Mouse (Mus musculus): ENCODE results near the gene Sema6d. TPM values are rescaled to one million over a fixed set of nuclear protein-coding genes. Genes with fewer than 3 reads are reported as not detected.

The Sema6d gene
- polyA plus RNA-seq, 1 experiment from 2014 or later, result 3.6 TPM

DNA sequence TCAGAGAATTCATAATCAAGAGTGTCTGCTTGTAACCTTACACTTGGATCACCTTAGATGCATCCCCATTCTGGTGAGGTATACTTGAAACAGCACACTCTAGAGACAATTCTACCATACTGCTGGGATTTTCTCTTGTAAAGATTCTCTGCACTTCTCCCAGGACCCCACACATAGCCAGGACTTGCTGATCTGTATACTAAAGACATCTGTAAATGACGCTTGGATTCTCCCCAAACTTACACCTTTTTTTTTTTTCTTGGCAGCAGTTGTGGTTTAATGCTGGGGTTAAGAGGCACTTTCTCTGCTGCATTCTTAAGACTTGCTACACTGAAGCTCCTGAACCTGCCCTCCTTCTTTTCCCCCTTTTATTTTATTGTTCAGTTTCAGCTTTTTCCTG is 68.4 kb downstream of the Sema6d start:
- Histone ChIP-seq H3K36me3 (replicated peaks; ENCODE audit: insufficient read depth, low read length) (no peaks in the 10 kb centered on the region), H3K4me2 (ENCODE audit: low read depth, low read length) (no peak overlapping the region), H3K27me3 (ENCODE audit: insufficient read depth, low read length) (no peaks in the 10 kb centered on the region), H3K4me3 (ENCODE audit: low read depth, low read length) (no peak overlapping the region), H3K9me3 (ENCODE audit: low read length) (no peaks in the 10 kb centered on the region), H3K4me1 (ENCODE audit: insufficient read depth) (no peaks in the 10 kb centered on the region), H3K27ac (ENCODE audit: low read depth) (no peak overlapping the region), H3K9ac (replicated peaks) (no peak overlapping the region)
- TF ChIP-seq CTCF (IDR thresholded peaks at IDR 0.05; ENCODE audit: low read depth), result no peak
- no peak for TF ChIP-seq EP300 (IDR thresholded peaks at IDR 0.05; ENCODE audit: low read depth)
- WGBS (ENCODE audit: insufficient replicate concordance), result 70% methylated on average over 1 of the region's 1 CpGs
- DNase-seq (no peak), ATAC-seq (no peak)

DNA sequence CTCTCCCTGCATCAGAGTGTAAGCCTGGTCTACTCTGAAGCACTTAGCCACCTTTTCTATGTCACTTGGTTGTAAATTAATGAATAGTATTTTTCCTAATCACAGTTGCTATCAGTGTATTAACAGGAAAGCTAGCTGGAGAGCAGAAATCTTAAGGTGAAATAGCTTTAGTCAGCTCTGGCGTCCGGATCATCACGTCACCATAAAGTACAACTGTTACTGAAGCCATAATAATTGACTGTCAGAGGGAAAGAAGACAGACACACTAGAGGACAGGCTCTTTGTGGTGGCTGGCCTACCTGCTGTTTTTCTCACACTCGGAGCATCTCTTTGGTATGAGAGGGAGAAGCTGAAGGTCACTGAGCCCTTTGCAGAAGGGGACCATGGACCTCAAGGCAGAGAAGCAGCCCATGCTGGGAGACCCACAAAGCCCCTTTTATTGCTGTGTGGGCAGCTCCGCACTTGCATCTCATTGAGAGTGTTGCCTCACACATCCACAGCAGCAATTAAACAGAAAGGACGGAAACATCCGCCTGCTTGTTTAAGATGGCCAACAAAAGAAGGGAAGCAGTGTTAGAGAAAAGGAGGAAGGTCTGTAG is 72.3 kb downstream of the Sema6d start:
- Histone ChIP-seq H3K27ac (ENCODE audit: low read depth) (no peak overlapping the region), H3K27me3 (ENCODE audit: insufficient read depth, low read length) (no peaks in the 10 kb centered on the region), H3K4me1 (ENCODE audit: insufficient read depth) (no peaks in the 10 kb centered on the region), H3K36me3 (replicated peaks; ENCODE audit: insufficient read depth, low read length) (no peaks in the 10 kb centered on the region), H3K9me3 (ENCODE audit: low read length) (no peaks in the 10 kb centered on the region), H3K9ac (replicated peaks) (no peak overlapping the region), H3K4me3 (ENCODE audit: low read depth, low read length) (no peak overlapping the region), H3K4me2 (ENCODE audit: low read depth, low read length) (no peak overlapping the region)
- DNase-seq (no peak), ATAC-seq (no peak)
- WGBS (ENCODE audit: insufficient replicate concordance), result 61% methylated on average over 7 of the region's 7 CpGs
- TF ChIP-seq CTCF (IDR thresholded peaks at IDR 0.05; ENCODE audit: low read depth), result no peak
- no peak for TF ChIP-seq EP300 (IDR thresholded peaks at IDR 0.05; ENCODE audit: low read depth)

DNA sequence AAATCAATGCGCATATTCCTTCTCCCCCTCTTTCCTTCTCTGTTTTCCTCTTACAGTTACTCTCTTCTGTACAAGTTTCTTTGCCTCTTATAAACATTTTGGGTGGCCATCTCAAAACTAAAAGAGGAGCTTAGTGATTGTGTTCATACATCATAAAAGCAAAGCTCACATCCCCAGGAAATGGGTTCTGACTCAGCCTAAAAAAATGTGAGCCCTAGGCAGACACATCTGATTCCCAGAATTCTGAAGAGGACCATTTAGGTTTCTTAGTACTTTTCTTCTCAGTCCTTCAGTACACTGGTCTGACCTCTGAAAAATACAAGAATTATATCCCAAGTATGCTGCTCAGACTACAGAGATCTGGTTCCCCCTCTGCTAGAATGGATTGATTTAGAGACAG is 78.6 kb downstream of the Sema6d start:
- no peaks in the 10 kb centered on the region for H3K36me3 ChIP-seq (replicated peaks; ENCODE audit: insufficient read depth, low read length)
- H3K9me3 ChIP-seq (ENCODE audit: low read length), result no peaks in the 10 kb centered on the region
- H3K27ac ChIP-seq (ENCODE audit: low read depth), result no peak overlapping the region
- no peak for ATAC-seq
- no peak overlapping the region for H3K4me2 ChIP-seq (ENCODE audit: low read depth, low read length)
- H3K9ac ChIP-seq (replicated peaks), result no peak overlapping the region
- no peak for DNase-seq
- WGBS (ENCODE audit: insufficient replicate concordance), result 92% methylated on average over 1 of the region's 1 CpGs
- no peaks in the 10 kb centered on the region for H3K27me3 ChIP-seq (ENCODE audit: insufficient read depth, low read length)
- TF ChIP-seq EP300 (IDR thresholded peaks at IDR 0.05; ENCODE audit: low read depth), result no peak
- no peak for TF ChIP-seq CTCF (IDR thresholded peaks at IDR 0.05; ENCODE audit: low read depth)
- H3K4me3 ChIP-seq (ENCODE audit: low read depth, low read length), result no peak overlapping the region
- H3K4me1 ChIP-seq (ENCODE audit: insufficient read depth), result no peaks in the 10 kb centered on the region

DNA sequence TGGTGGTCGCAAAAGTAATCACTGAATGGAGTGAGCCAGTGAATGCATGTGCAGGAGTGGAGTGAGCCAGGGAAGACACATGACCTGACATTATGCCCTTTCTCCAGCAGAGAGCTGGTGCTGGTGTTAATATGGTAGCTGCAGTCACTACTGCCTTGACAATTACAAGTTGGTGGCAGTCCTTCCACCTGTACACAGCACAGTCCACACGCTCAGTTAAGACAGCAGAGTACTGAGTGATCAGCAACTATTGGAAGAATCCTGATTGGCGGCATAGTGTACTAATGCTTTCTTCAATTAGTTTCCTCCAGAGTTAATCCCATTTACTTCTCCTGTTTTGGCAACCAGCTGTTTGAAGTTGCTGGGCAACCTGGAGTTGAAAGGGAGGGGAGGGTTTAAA is 81.9 kb downstream of the Sema6d start:
- H3K27me3 ChIP-seq (ENCODE audit: insufficient read depth, low read length), result no peaks in the 10 kb centered on the region
- H3K36me3 ChIP-seq (replicated peaks; ENCODE audit: insufficient read depth, low read length), result no peaks in the 10 kb centered on the region
- DNase-seq (no peak), ATAC-seq (no peak)
- H3K4me3 ChIP-seq (ENCODE audit: low read depth, low read length), result no peak overlapping the region
- no peak overlapping the region for H3K27ac ChIP-seq (ENCODE audit: low read depth)
- WGBS (ENCODE audit: insufficient replicate concordance), result 76% methylated on average over 3 of the region's 3 CpGs
- H3K4me1 ChIP-seq (ENCODE audit: insufficient read depth), result no peaks in the 10 kb centered on the region
- no peak overlapping the region for H3K4me2 ChIP-seq (ENCODE audit: low read depth, low read length)
- H3K9ac ChIP-seq (replicated peaks), result no peak overlapping the region
- no peaks in the 10 kb centered on the region for H3K9me3 ChIP-seq (ENCODE audit: low read length)
- TF ChIP-seq CTCF (IDR thresholded peaks at IDR 0.05; ENCODE audit: low read depth) (no peak), EP300 (IDR thresholded peaks at IDR 0.05; ENCODE audit: low read depth) (no peak)

DNA sequence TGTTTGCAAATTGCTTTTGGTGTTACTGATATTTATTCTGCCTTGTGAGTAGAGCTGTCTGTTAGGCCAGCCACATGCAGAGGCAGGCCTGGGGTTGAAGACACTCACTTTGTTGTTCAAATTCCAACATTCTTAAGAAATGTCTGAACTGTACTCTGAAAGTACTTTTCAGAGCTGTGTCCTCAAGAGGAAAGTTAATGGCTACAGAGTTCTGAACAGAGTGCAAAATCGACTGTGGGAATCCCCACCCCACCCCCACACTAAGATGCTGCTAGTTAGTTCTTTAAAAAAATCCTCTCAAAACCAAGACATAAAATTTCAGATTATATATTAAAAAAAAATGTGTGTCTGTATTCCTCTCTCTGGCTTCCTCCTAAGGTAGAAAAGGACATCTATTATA is 86.5 kb downstream of the Sema6d start:
- Histone ChIP-seq H3K9me3 (ENCODE audit: low read length) (no peaks in the 10 kb centered on the region), H3K36me3 (replicated peaks; ENCODE audit: insufficient read depth, low read length) (no peaks in the 10 kb centered on the region), H3K4me2 (ENCODE audit: low read depth, low read length) (no peak overlapping the region), H3K27me3 (ENCODE audit: insufficient read depth, low read length) (no peaks in the 10 kb centered on the region), H3K4me3 (ENCODE audit: low read depth, low read length) (no peak overlapping the region), H3K4me1 (ENCODE audit: insufficient read depth) (no peaks in the 10 kb centered on the region), H3K9ac (replicated peaks) (no peak overlapping the region), H3K27ac (ENCODE audit: low read depth) (no peak overlapping the region)
- TF ChIP-seq CTCF (IDR thresholded peaks at IDR 0.05; ENCODE audit: low read depth) (no peak), EP300 (IDR thresholded peaks at IDR 0.05; ENCODE audit: low read depth) (no peak)
- ATAC-seq, result no peak
- DNase-seq, result no peak
- WGBS (ENCODE audit: insufficient replicate concordance), result 51% methylated on average over 1 of the region's 1 CpGs

DNA sequence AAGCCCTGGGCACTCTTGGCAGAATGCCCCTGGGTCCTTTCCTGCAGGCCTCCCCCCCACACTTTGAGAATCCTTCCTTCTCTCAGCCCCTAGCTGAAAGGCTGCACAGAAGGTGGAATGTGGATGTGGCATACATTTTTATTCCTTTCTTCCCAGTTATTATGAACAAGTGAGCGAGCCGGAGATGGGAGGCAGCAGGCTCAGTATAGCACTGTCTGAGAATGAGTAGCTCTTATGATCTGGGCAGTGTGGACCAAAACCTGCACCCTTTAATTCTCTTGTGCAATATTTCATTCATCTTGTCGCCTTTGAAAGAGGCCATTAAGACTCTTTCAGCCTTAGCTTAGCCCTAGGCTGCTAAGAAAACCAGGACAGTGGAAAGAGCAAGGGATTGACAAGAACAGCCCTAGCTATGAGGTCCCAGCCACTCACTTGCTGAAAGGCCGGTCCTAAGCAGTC is 87.0 kb downstream of the Sema6d start:
- ATAC-seq (no peak), DNase-seq (no peak)
- no peak overlapping the region for H3K27ac ChIP-seq (ENCODE audit: low read depth)
- no peaks in the 10 kb centered on the region for H3K36me3 ChIP-seq (replicated peaks; ENCODE audit: insufficient read depth, low read length)
- no peaks in the 10 kb centered on the region for H3K27me3 ChIP-seq (ENCODE audit: insufficient read depth, low read length)
- H3K4me1 ChIP-seq (ENCODE audit: insufficient read depth), result no peaks in the 10 kb centered on the region
- no peak overlapping the region for H3K4me3 ChIP-seq (ENCODE audit: low read depth, low read length)
- H3K4me2 ChIP-seq (ENCODE audit: low read depth, low read length), result no peak overlapping the region
- no peaks in the 10 kb centered on the region for H3K9me3 ChIP-seq (ENCODE audit: low read length)
- TF ChIP-seq CTCF (IDR thresholded peaks at IDR 0.05; ENCODE audit: low read depth) (no peak), EP300 (IDR thresholded peaks at IDR 0.05; ENCODE audit: low read depth) (no peak)
- H3K9ac ChIP-seq (replicated peaks), result no peak overlapping the region
- 72% methylated on average over 4 of the region's 4 CpGs for WGBS (ENCODE audit: insufficient replicate concordance)

DNA sequence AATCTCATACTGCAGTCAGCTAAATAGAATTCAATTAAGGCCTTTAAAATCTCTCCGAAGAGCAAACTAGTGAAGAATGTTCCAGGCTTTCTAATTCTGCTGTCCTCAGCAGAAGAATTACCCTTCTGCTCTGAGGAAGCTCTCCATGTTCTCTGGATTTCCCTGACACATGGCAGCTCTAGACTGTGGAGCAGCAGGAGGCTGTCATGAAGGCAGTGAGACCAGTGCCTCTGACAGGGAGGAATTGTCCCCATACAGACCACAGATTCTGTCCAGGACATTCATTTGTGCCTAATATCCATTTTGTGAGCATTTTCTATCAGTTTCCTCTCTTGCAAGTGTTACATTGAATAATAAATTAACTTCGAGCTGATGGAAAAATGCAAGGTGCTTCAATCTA is 99.5 kb downstream of the Sema6d start:
- WGBS (ENCODE audit: insufficient replicate concordance), result 71% methylated on average over 2 of the region's 2 CpGs
- no peak overlapping the region for H3K27ac ChIP-seq (ENCODE audit: low read depth)
- TF ChIP-seq EP300 (IDR thresholded peaks at IDR 0.05; ENCODE audit: low read depth) (no peak), CTCF (IDR thresholded peaks at IDR 0.05; ENCODE audit: low read depth) (no peak)
- no peak overlapping the region for H3K4me3 ChIP-seq (ENCODE audit: low read depth, low read length)
- H3K4me2 ChIP-seq (ENCODE audit: low read depth, low read length), result no peak overlapping the region
- H3K9me3 ChIP-seq (ENCODE audit: low read length), result no peaks in the 10 kb centered on the region
- H3K4me1 ChIP-seq (ENCODE audit: insufficient read depth), result no peaks in the 10 kb centered on the region
- H3K9ac ChIP-seq (replicated peaks), result no peak overlapping the region
- no peaks in the 10 kb centered on the region for H3K36me3 ChIP-seq (replicated peaks; ENCODE audit: insufficient read depth, low read length)
- no peak for ATAC-seq
- H3K27me3 ChIP-seq (ENCODE audit: insufficient read depth, low read length), result no peaks in the 10 kb centered on the region
- DNase-seq, result no peak

Data from liver, postnatal 0 days (tissue).